Mouse (Mus musculus): Measurements from ENCODE around the gene Eps8l2.
A peak's percentile ranks its signal among the peaks of the same experiment; 100 is the strongest.

The Eps8l2 gene

DNA sequence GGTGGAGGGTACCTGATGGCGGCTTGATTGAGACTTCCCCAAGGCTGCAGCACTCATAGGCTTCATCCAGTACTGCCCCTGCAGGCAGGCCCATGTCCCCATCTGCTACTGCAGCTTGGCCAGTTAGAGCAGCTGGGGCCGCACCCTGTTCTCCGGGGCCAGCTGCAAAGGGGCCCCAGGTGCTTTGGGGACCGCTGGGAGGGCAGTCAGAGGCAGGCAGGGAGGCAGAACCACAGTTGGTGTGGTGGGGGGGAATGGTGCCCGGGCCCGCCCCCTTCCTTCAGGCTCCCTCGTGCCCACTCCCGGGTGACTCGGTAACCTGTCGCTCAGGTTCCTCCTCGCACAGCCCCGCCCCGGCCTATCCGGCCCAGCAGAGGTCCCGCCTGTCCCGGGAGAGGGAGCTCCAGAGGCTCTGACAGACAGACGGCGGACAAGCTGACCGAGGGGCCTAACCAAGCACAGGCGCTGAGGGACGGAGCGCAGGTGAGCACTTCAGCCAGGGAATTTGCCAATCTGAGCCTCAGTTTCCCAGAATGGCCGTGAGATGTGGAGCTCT lies at the start of gene Eps8l2:
Gene Eps8l2, plus strand, starts transcription at position 305 of the 556 bp plus-strand sequence.
- peak; percentile 91 for DNase-seq

DNA sequence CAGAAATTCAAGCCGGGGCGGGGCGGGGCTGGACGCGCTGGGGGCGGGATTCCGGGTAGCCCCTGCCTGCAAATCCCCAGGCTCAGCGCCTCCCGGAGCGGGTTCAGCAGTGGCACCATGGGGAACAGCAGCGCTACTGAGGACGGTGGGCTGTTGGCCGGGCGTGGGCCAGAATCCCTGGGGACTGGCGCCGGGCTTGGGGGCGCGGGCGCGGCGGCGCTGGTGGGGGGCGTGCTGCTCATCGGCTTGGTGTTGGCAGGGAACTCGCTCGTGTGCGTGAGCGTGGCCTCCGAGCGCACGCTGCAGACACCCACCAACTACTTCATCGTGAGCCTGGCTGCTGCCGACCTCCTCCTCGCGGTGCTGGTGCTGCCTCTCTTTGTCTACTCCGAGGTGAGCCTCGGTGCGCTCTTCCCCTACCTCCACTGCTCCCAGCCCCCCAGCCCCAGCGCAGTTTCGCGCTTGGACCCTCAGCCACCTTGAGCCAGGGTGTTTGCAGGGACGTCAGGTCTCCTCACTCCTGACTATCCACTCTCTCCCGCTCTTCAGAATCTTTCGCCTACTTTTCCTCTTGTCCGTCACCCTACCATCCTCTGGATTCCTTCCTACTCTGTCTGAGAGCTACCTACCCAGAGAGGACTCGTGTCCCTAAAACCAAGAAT lies 46.6 kb upstream of the Eps8l2 start, which contains the start of gene Drd4:
Gene Drd4, plus strand, starts transcription at position 86 of the 662 bp plus-strand sequence.
- DNase-seq, result no peak

DNA sequence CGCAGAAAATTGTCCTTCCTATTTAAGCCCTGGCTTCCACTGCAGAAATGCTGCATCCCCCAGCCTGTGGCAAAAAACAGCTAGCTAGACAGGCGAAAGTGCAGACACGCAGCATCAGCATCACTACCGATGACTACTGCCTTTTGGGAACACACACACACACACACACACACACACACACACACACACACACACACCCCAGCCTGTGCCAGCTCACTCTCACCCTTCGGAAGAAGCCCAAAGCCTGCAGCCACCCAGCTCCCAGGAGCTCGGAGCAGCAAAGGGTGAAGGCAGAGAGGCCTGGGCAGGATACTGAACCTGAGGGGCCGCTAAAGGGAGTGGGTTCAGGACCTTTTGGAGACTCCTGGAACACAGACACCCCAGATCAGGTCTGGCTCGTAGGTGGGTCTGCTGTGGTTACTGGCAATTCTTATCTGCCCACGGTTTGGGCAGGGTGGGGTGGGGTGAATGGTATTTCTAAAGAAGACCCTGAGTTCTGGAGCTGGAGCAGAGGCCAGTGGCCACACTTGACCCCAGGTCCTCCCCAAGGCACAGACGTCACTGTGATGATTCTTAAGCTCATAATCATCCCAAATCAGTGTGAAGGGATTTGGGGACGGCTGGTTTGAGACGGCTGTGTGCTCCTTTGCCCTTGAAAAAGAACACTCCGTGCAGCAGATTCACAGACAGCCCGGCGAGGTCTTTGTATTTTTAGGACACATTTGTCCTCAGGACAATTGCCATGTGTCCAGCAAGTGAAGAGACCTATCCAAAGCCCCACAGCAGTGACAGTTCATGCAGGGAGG lies 45.9 kb upstream of the Eps8l2 start:
- no peak for DNase-seq

DNA sequence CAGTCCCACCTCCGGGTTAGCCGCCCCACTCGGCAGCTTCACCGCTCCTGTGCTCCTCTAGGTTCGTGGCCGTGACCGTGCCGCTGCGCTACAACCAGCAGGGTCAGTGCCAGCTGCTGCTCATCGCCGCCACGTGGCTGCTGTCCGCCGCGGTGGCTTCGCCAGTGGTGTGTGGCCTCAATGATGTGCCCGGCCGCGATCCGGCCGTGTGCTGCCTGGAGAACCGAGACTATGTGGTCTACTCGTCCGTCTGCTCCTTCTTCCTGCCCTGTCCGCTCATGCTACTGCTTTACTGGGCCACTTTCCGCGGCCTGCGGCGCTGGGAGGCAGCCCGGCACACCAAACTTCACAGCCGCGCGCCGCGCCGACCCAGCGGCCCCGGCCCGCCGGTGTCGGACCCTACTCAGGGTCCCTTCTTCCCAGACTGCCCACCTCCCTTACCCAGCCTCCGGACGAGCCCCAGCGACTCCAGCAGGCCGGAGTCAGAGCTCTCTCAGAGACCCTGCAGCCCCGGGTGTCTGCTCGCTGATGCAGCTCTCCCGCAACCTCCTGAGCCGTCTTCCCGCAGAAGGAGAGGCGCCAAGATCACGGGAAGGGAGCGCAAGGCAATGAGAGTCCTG lies 44.7 kb upstream of the Eps8l2 start:
- no peak for DNase-seq

DNA sequence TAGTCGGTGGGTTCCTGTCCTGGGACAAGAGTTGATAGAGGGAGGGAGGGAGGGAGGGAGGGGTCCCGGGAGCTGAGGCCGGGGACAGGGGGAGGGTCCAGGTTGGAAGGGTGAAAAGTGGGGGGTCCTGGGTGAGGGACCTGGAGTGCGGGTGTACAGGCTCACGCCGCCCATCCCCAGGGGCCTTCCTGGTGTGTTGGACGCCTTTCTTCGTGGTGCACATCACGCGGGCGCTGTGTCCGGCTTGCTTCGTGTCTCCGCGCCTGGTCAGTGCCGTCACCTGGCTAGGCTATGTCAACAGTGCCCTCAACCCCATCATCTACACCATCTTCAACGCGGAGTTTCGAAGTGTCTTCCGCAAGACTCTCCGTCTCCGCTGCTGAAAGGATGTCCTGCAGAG lies 44.2 kb upstream of the Eps8l2 start:
- no peak for DNase-seq

- no peak for DNase-seq
These were observed 40.6 kb upstream of the Eps8l2 start for GRCm38 (mm10) chr7:141297926-141298650.

DNA sequence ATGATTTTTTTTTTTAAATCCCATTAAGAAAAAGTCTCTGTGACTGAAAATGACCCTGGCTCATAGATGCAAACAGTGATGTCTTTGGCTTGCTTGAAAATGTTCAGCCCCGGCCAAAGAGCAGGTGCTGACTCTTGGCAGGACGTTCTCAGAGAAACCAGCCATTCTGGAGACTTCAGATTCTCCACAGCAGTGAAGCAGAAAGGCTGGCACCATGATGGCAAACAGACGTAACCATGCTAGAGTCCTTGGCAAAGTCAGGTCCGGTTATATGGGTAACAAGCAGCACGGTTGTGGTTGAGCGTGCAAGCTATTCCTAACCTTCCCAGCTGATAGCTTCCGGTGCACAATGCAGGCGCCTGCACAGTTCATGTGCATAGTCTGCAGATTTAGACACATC lies 39.5 kb upstream of the Eps8l2 start:
- no peak for DNase-seq

DNA sequence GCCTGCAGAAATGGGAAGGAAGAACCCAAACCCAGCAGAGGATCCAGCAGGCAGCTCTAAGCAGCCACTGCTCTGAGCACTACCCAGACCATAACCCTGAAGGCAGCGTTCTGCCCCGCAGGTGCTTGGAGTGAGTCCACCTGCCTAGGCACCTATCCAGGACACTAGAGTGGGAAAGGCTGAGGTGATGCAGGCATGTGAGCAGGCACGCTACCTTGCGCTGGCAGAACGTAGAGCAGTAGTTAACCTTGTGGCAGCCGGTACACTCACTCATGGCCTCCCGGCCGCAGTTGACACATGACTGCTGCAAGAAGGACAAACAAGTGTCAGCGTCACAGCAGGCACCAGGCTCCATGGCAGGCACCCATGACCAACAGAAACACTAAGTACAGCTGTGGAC lies 37.3 kb upstream of the Eps8l2 start:
- DNase-seq, result peak; percentile 62

GRCm38 (mm10) chr7:141302702-141303268 lies 35.9 kb upstream of the Eps8l2 start:
- DNase-seq, result no peak

DNA sequence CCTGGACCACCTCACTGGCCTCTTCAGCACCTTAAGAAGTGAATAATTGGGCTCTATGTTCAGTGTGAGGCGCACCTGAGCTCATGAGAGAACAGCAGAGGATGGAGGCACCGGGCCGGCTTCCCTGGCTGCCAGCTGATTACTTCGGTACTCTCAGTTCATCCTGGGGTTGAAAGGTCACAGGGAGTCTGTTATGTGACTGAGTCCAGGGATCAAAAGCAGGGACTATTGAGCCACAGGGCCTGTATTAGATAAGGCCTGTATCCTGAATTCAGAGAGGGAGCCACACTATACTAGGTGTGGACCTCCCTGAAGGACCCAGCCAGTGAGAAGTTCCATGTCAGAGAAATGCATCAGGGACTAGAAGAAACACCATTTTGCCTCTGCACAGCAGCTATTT lies 34.1 kb upstream of the Eps8l2 start:
- no peak for DNase-seq

DNA sequence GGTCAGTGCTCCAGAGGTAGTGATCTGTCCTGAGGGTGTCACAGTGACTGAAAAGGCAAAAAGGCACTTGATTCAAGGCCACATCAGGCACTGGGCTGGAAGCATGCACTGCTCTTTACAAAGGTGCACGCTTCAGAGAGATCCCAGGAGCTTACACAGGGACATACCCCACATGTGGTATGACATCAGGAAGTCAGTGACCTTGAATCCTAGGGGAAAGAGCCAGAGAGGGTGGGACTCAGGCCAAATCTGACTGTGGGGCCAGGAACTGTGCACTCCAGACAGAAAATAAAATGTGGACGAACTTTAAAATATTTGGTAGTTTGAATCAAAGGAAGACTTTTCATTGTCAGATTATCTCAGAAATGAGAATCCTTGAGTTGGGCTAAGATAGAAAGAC lies 24.3 kb upstream of the Eps8l2 start:
- no peak for DNase-seq

DNA sequence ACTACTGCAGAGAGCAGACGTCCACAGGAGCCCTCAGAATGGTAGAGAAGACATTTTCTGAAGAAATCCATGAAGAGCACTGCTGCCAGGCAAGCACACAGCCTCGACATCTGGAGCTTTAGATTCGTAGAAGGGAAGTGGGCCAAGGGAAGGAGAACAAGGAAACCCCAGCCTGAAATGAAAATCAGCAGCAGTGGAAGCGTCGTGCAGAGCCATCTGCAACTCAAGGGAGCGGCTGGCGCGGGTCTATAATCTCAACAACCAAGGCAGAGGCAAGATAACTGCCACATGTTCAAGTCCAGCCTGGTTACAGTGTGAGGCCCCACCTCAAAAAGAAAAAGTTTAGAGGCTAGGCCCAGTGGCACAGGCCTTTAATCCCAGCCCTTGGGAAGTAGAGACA lies 23.6 kb upstream of the Eps8l2 start:
- DNase-seq, result no peak

GRCm38 (mm10) chr7:141315974-141316373 lies 22.7 kb upstream of the Eps8l2 start:
- DNase-seq, result peak; percentile 87

GRCm38 (mm10) chr7:141317619-141318132 lies 21.0 kb upstream of the Eps8l2 start:
- DNase-seq, result peak; percentile 45

GRCm38 (mm10) chr7:141319446-141319845 lies 19.2 kb upstream of the Eps8l2 start:
- no peak for DNase-seq

- DNase-seq, result peak; percentile 43
These were observed 14.0 kb upstream of the Eps8l2 start for GRCm38 (mm10) chr7:141324686-141325085.

GRCm38 (mm10) chr7:141326546-141327446 lies 11.9 kb upstream of the Eps8l2 start:
- DNase-seq, result peak; percentile 41

DNA sequence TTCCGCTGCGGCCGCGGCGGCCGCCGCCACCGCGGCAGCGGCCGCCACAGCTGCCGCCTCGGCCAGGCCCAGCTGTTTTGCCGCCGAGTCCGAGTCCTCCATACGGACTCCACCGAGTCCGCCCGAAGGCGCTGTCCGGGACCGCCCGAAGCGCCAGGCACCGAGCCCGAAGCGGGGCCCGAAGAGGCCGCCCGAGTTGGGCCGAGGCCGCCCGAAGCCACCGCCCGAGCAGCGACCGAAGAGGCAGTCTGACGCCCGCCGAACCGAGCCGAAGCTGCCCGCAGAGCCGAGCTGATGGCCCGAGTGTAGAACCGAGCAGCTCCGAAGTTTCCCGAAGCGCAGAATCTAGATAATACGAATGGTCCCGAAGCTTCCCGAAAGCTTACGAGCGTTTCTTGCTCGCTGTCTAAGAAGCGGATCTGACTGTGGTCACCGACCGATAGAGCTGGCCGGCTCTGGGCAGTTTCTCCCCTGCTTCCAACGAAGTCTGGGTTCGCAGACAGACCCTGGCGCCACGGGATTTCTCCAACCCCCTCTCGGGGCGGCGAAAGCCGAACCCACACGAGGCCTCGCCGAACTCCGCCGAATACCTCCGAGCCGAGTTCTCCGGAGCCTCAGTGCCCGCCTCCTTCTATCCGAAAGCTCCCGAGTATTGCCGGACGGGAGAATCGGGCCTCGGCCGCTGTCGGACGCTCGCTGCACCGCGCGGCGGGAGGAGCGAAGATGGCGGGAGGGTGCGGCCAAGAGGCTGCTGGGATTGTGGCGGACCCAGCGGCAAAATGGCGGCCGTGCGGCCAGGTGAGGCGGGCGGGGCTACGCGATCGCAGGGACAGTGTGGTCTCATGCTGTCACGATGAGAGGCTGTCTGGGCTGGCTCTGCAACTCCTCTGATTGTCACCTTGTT lies 11.0 kb upstream of the Eps8l2 start, which contains the start of the genes Deaf1 and Tmem80:
Gene Deaf1, minus strand, starts transcription at position 222 of the 904 bp plus-strand sequence.
Gene Tmem80, plus strand, starts transcription at position 271 of the 904 bp plus-strand sequence.
- DNase-seq, result peak; percentile 99

- no peak for DNase-seq
These were observed 10.2 kb upstream of the Eps8l2 start for GRCm38 (mm10) chr7:141328373-141328990.
